Comparison of ENCODE assay signal across 20 mouse cellular contexts in the genomic region with DNA sequence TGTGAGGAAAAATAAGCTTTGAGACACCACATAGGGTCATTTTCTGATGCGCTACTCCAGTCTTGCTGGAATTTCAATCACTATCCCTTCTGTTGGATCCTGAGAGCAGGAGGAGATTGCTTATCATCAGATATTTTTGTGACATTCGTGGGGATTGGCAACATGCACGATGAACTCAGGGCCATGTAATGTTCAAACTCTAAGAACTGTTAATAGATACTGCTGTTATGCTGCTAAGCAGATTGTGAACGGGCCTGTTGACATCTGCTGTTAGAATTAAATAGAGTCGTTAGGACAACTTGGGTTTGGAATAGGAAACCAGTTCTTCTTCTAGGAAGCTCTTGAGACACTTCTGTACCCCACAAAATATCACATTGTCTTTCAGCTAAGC.
DNase-seq lines count a peak whose midpoint lies in the region; ATAC-seq and TF ChIP-seq lines count a peak whose summit lies in the region.
"Had no signal": no experiment of that assay in that cellular context is flagged by ENCODE, and none has a peak within 500 bp of the region (broad histone marks: within the 10 kb centered on the region; RNA-seq: fewer than 3 reads in every experiment).

No protein-coding gene starts in this region.

- no peak for TF ChIP-seq EP300 in lung, postnatal 0 days (IDR thresholded peaks at IDR 0.05)

- H3K9ac ChIP-seq in forebrain, embryonic 14.5 days (ENCODE audit: low read length): no peak overlapping the region
- no peak overlapping the region for H3K9ac ChIP-seq in lung, postnatal 0 days (replicated peaks; ENCODE audit: low read depth)
- H3K9ac ChIP-seq: heart, embryonic 15.5 days; intestine, embryonic 15.5 days had no signal

- WGBS in forebrain, embryonic 14.5 days: 28% methylated on average over 5 of the region's 5 CpGs
- 75% methylated on average over 5 of the region's 5 CpGs for WGBS in lung, postnatal 0 days

- peaks cover 9% of the 10 kb centered on the region; the same call in 1 of the 2 replicates for H3K4me1 ChIP-seq in forebrain, embryonic 14.5 days (ENCODE audit: control insufficient read depth, insufficient read depth, low read length)
- no peaks in the 10 kb centered on the region for H3K4me1 ChIP-seq in lung, postnatal 0 days (ENCODE audit: insufficient read depth, low read depth, low read length)
- H3K4me1 ChIP-seq: heart, embryonic 15.5 days; intestine, embryonic 15.5 days had no signal

- no peak for TF ChIP-seq CTCF in layer of hippocampus, adult 2 months (conservative IDR thresholded peaks at IDR 0.05)
- no peak for TF ChIP-seq CTCF in lung, postnatal 0 days (IDR thresholded peaks at IDR 0.05)

- intact Hi-C loops in gastrocnemius, postnatal 36 days (cut with DNase I): no loop called here

- H3K27ac ChIP-seq in layer of hippocampus, adult 2 months: peak overlapping the region; percentile 86
- peak overlapping the region; percentile 49; the same call in 1 of the 2 replicates for H3K27ac ChIP-seq in forebrain, embryonic 14.5 days (ENCODE audit: low read depth, low read length)
- no peak overlapping the region for H3K27ac ChIP-seq in lung, postnatal 0 days (ENCODE audit: low read length)
- H3K27ac ChIP-seq: embryonic facial prominence, embryonic 10.5 days; gastrocnemius, adult 2 months; heart, adult 2 months; heart, embryonic 15.5 days; hindbrain, embryonic 13.5 days; intestine, embryonic 15.5 days had no signal

- peak overlapping the region; percentile 43; the same call in 1 of the 2 replicates for H3K4me2 ChIP-seq in forebrain, embryonic 14.5 days (ENCODE audit: low read length)
- no peak overlapping the region for H3K4me2 ChIP-seq in lung, postnatal 0 days (replicated peaks; ENCODE audit: low read depth, low read length)
- H3K4me2 ChIP-seq: heart, embryonic 11.5 days; heart, embryonic 15.5 days; intestine, embryonic 15.5 days had no signal

- H3K4me3 ChIP-seq in layer of hippocampus, adult 2 months: no peak overlapping the region; the same call in 1 of the 2 replicates
- no peak overlapping the region for H3K4me3 ChIP-seq in forebrain, embryonic 14.5 days (ENCODE audit: low read depth, low read length)
- no peak overlapping the region for H3K4me3 ChIP-seq in lung, postnatal 0 days (ENCODE audit: low read depth, low read length)
- H3K4me3 ChIP-seq: gastrocnemius, adult 2 months; heart, adult 2 months; heart, embryonic 15.5 days; intestine, embryonic 15.5 days had no signal

- DNase-seq in layer of hippocampus, adult 2 months (ENCODE audit: low spot score in 2 of 2): peak; percentile 22 to 23
- DNase-seq in layer of hippocampus, postnatal 25 days (ENCODE audit: extremely low spot score in 1 of 2, low spot score in 1 of 2): no peak
- DNase-seq in forebrain, embryonic 14.5 days (ENCODE audit: low spot score): peak; percentile 58
- DNase-seq in layer of hippocampus, adult 8-10 months (ENCODE audit: low spot score in 2 of 2): peak; percentile 32 to 38
- no peak for DNase-seq in lung, postnatal 0 days (ENCODE audit: low spot score)
- no peak for DNase-seq in left cerebral cortex, adult 9 months (ENCODE audit: low spot score in 2 of 2)
- no peak for DNase-seq in gastrocnemius, postnatal 36 days
- DNase-seq: adrenal gland, postnatal 14 days; cerebellum, adult 2 months; gastrocnemius, adult 2 months; heart, adult 2 months; heart, postnatal 14 days had no signal

- no peaks in the 10 kb centered on the region for H3K27me3 ChIP-seq in forebrain, embryonic 14.5 days (replicated peaks; ENCODE audit: control insufficient read depth, insufficient read depth, low read length)
- no peaks in the 10 kb centered on the region for H3K27me3 ChIP-seq in lung, postnatal 0 days (replicated peaks; ENCODE audit: insufficient read depth, low read length)
- H3K27me3 ChIP-seq: CH12.LX; heart, embryonic 15.5 days; hindbrain, embryonic 13.5 days; intestine, embryonic 15.5 days; Patski had no signal

- H3K9me3 ChIP-seq in forebrain, embryonic 14.5 days (replicated peaks; ENCODE audit: control insufficient read depth, low read length): no peaks in the 10 kb centered on the region
- no peaks in the 10 kb centered on the region for H3K9me3 ChIP-seq in lung, postnatal 0 days (ENCODE audit: low read length)
- H3K9me3 ChIP-seq: embryonic facial prominence, embryonic 10.5 days; heart, embryonic 15.5 days; hindbrain, embryonic 13.5 days; intestine, embryonic 15.5 days had no signal

- peak; percentile 2; the same call in 1 of the 2 replicates for ATAC-seq in forebrain, embryonic 14.5 days
- ATAC-seq in lung, postnatal 0 days: no peak
- ATAC-seq: activated CD4-positive, CD25-positive, alpha-beta regulatory T cell, adult 4 months; intestine, embryonic 15.5 days; Patski had no signal

- H3K36me3 ChIP-seq in forebrain, embryonic 14.5 days (ENCODE audit: control insufficient read depth, insufficient read depth, low read length): no peaks in the 10 kb centered on the region
- H3K36me3 ChIP-seq in lung, postnatal 0 days (ENCODE audit: insufficient read depth, low read length): no peaks in the 10 kb centered on the region
- H3K36me3 ChIP-seq: embryonic facial prominence, embryonic 10.5 days; heart, embryonic 15.5 days; hindbrain, embryonic 13.5 days; intestine, embryonic 15.5 days had no signal

Comparison
In these comparisons a context has a peak if more than half of its experiments do, and no peak if none do; other contexts are left out.
1. DNase-seq: peak in layer of hippocampus, adult 2 months (2 of 2), forebrain, embryonic 14.5 days (single experiment) and layer of hippocampus, adult 8-10 months (2 of 2); none in layer of hippocampus, postnatal 25 days (0 of 2), lung, postnatal 0 days (single experiment), left cerebral cortex, adult 9 months (0 of 2) and gastrocnemius, postnatal 36 days (0 of 2).